Mouse (Mus musculus) thymus, adult 2 months (tissue): Measurements from ENCODE around the gene Dennd2c.

Experiments
- CTCF ChIP-seq: fragments of 200-500 bp; IDR thresholded peaks from 2 replicates; pipeline ENCODE4 v1.5.1; 2012; ENCODE audit warnings: mild to moderate bottlenecking, control low read depth, low read length, moderate library complexity, borderline replicate concordance; ENCODE audit not compliant: control insufficient read depth, poor library complexity, insufficient read depth; ENCODE audit errors: extremely low read depth
- POLR2A ChIP-seq: fragments of 200-500 bp; IDR thresholded peaks from 2 replicates; pipeline ENCODE4 v1.6.1; 2012; ENCODE audit warnings: mild to moderate bottlenecking, low read length, control low read depth, moderate library complexity; ENCODE audit not compliant: control insufficient read depth, poor library complexity, insufficient read depth; ENCODE audit errors: extremely low read depth

DNA sequence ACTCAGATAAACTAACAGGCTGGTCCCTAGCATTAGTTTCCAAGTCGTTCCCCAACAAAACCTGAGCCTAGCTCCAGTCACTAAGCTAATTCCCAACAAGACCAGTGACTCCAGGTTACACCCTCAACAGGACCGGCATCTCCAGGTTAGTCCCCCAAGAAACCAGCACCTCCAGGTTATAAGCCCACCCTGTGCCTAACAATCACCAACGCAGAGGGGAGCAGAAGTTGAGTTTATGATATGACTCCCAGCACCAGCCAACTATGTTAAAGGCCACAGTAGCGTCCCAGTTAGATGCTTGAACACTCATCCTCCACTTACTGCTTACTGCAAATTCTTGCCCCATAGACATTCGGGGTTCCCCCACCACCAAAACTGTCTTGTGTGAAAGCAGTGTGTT is 97.0 kb downstream of the Dennd2c start:
- TF ChIP-seq CTCF = no peak
- no peak for TF ChIP-seq POLR2A
